Mouse (Mus musculus) ES-Bruce4 (cell line): ENCODE data around the gene 4930519G04Rik.

Source experiments
- CTCF ChIP-seq: IDR thresholded peaks from one replicate; pipeline ENCODE4 v1.8.1; 2011; ENCODE audit warnings: low read depth, low read length
- POLR2A ChIP-seq: IDR thresholded peaks from one replicate; pipeline ENCODE4 v1.8.1; 2011; ENCODE audit warnings: low read length; ENCODE audit not compliant: insufficient read depth

GRCm38 (mm10) chr5:114809181-114809756, 44.2 kb upstream of the 4930519G04Rik start:
- TF ChIP-seq POLR2A: no peak
- no peak for TF ChIP-seq CTCF
